Mouse (Mus musculus) central nervous system, embryonic 11.5 days (tissue): ENCODE results near the gene Hrk. TPM values are rescaled to one million over a fixed set of nuclear protein-coding genes. Genes with fewer than 3 reads are reported as not detected.

Source experiments
- polyA plus RNA-seq: library from polyadenylated mRNA; depleted of rRNA; stranded (reverse); fragments of >200 nt; gene quantifications from 2 replicates; pipeline ENCODE4 v1.2.3, GENCODE M21; 2012; rRNA removed

The Hrk gene
- 0.43 and 1.2 TPM in 2 replicates for polyA plus RNA-seq

GRCm38 (mm10) chr5:118164581-118164980 is at the start of gene Hrk:
Hrk (plus strand) TSS chr5:118164648.

GRCm38 (mm10) chr5:118154839-118155564 is 9.4 kb upstream of the Hrk start, which contains the start of gene Fbxw8:
Fbxw8 (minus strand) TSS chr5:118155464.

Other genes starting within 250 kb of the Hrk start
- 72.7 and 84.9 TPM in 2 replicates for gene Fbxo21, start 187.9 kb upstream of the Hrk start, polyA plus RNA-seq
- gene Tesc, start 136.9 kb upstream of the Hrk start, polyA plus RNA-seq: 0.60 and 0.97 TPM in 2 replicates
- gene Fbxw8, start 9.2 kb upstream of the Hrk start, polyA plus RNA-seq: 45.1 and 50.0 TPM in 2 replicates
- gene Rnft2, start 80.5 kb downstream of the Hrk start, polyA plus RNA-seq: 38.8 and 42.6 TPM in 2 replicates
- 12.0 and 14.7 TPM in 2 replicates for gene 2410131K14Rik, start 80.6 kb downstream of the Hrk start, polyA plus RNA-seq